Mouse (Mus musculus) megakaryocyte, adult 5-6 weeks (primary cell): ENCODE results near the gene Utp14a. TPM values are rescaled to one million over a fixed set of nuclear protein-coding genes. Genes with fewer than 3 reads are reported as not detected.
"Not testable (repeated sequence)": the region's sequence is repeated elsewhere in the genome, so short reads cannot be mapped to it uniquely, and the experiment has no call there.

Experiments used
- ATAC-seq: 2 replicates; pipeline ENCODE4 v1.8.0; 2016; ENCODE audit warnings: mild to moderate bottlenecking, inconsistent platforms; ENCODE audit not compliant: poor library complexity, severe bottlenecking
- total RNA-seq, 2 experiments: library from RNA; stranded (forward) in 1 of 2; stranded (reverse) in 1 of 2; fragments of 153-499, 151-499 nt in 1 of 2; fragments of 221-1000, 200-1000 nt in 1 of 2; gene quantifications; 2 replicates each; pipeline versions ENCODE4 v1.2.3 to v1.2.4; 2015 to 2017

The Utp14a gene
- total RNA-seq (2015) (24.4 and 28.7 TPM in 2 replicates), total RNA-seq (2017) (51.5 and 56.4 TPM in 2 replicates)

DNA sequence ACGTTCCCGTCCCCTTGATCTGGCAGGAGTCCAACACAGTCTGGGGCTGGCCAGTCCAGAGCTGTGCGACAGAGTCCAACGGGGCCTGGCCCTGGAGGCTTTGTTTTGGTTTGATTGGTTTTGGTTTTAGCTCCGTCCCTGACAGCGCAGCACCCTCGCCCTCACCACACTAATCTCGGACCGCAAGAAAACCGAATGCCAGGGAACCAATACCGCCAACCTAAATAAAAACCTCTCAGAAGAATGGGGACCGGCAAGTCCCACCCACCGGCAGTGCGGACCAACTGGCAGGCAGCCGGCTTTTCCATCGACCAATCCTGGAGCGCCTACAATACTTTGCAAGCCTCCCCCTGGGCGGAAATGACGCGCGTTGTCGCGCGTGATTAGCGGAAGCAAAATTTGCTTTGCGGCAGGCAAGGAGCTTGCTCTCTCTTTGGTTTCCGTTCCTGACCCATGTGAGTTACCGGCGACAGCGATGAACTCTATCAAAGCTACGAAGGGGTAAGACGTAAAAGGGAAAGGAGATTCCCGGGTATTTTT lies at the start of gene Utp14a:
Gene Utp14a (plus strand): TSS at position 395 of the 540 bp plus-strand sequence.
- peak; percentile 100 for ATAC-seq

DNA sequence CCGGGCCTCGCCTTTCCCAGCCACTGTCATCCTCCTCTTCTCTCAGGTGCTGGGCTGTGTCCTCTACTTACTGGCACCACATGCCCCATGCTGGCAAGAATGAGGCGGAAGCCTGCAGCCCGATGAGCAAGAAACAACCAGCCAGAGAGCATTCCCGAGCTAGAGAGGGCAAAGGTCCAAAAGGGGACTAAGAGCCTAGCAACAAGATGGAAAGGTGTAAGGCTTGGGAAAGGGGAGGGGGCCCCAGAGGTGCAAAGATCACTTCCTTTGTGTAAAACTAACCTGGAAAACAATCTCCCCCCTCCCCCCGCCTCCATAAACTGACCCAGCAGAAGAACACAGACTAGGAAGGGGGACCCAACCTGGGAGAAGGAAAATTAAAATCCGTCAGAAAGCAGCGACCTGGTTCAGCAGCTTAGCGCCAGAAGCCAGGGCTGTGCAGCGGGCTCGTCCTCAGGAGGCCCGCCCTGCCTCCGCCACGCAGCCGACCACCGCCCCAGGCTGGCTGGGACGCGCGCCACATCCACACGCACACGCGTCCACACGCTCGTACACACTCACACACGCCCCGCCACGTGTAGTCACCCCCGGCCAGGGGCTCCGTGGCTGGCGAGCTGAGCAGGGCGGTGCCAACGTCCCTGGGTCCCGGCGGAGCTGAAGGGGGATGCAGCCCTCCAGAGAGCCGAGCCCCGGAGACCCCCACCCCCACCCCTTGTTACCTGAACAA lies 48.7 kb upstream of the Utp14a start:
- peak; percentile 28; the same call in 1 of the 2 replicates for ATAC-seq

DNA sequence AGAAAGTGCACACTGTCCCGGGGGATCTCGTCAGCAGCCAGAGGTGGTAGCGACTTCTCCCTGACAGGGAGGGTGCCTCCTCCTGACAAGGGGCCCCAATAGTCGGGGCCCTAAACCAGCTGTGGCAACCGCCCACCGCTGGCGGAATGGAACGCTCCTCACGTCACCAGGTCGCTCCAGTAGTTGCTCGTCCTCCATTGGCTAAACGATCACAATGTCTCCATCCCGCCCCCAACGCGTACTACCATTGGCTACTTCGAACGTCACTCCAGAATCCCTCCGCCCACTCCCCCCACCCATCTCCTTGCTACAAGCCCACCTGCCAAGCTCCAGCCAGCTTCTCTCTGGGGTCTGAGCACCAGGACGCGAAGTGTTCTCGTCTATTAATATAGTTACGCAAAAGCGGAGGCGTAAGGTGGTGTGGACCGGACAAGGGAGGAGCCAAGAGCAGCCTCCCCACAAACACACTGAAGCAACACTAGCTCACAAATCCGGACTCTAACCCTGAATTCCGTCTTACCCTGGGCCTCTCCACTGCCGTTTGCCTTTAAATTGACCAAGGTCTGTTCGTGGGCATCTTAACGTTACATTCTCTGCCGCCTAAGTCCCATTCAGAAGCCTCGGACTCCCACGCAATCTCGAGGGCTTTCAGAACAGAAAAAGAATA lies 48.0 kb upstream of the Utp14a start, which contains the start of gene Zdhhc9:
Gene Zdhhc9 (minus strand): TSS at position 360 of the 667 bp plus-strand sequence.
- peak; percentile 98 for ATAC-seq

DNA sequence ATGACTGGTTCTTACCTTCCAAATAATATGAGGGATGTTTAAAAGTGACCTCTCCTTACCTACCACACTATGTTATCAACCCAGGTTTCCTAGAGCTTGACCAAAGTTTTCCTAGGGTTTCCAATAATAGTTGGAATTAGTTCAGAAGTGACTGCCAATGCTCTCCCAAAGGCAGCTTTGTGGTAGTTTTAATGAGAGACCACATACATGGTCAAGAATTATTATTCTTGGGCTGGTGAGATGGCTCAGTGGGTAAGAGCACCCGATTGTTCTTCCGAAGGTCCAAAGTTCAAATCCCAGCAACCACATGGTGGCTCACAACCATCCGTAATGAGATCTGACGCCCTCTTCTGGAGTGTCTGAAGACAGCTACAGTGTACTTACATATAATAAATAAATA lies 46.9 kb upstream of the Utp14a start:
- ATAC-seq, result not testable (repeated sequence)

DNA sequence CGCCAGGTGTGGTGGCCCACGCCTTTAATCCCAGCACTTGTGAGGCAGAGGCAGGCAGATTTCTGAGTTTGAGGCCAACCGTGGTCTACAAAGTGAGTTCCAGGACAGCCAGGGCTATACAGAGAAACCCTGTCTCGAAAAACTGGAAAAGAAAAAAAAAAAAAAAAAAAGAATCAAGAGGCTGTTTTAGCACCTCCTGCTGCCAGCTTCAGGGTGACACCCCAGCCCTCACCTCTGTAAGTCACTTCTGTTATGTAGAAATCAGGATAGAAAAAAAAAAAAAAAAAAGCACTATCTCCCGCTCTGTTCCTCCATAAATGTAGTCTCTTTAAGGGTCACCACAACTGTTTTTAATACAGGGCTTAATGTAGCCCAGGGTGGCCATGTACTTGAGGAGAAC lies 37.2 kb upstream of the Utp14a start:
- no peak for ATAC-seq

DNA sequence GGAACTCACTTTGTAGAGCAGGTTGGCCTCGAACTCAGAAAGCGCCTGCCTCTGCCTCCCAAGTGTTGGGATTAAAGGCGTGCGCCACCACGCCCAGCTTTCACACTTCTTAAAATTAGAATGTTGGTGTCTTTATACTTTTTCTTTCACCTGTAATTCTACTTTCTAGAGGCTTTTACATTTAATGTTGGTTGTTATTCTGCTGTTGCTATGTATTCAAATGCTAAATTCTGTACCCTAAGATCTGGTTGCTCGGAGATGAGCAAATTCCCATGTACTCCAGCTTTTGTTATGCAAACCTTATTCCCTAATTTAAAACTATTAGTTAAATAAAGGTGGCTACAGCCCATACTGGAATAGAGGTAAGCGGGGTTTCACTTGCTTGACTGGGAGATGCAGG lies 34.0 kb upstream of the Utp14a start:
- ATAC-seq, result no peak

DNA sequence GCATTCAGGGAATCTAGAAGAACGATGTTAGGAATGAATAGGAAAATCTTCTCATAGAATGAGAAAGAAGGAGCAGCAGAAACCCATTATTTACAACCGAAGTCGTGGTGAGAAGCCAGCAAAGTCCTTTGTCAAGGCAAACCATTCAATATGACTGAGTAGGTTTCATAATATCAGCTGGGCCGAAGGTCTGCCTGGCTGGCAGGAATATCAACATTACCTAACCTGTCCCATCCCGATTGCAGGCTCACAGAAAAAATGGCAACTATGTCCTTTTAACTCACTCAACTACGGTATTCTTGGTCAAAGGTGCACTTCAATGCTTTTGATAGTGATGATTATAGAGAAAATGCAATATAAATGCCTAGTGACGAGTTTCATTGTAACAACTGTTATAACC lies 30.4 kb upstream of the Utp14a start:
- ATAC-seq, result no peak

DNA sequence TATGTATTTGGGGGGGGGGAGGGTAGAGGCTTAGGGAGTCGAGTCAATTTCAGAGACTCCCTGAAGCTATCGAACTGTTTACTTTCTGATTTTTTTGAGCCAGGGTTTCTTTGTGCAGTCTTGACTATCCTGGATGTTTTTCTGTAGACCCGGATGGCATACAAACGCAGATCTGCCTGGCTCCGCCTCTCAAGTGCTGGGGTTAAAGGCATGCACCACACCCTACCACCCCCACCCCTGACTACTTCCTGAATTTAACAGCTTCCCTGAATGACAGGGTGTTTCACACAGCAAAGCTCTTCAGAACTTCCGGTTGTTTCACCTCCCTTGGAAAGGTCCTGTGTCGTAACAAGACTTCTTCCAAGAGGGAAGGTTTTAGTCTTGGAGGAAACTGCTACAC lies 22.2 kb upstream of the Utp14a start:
- ATAC-seq, result peak; percentile 100

DNA sequence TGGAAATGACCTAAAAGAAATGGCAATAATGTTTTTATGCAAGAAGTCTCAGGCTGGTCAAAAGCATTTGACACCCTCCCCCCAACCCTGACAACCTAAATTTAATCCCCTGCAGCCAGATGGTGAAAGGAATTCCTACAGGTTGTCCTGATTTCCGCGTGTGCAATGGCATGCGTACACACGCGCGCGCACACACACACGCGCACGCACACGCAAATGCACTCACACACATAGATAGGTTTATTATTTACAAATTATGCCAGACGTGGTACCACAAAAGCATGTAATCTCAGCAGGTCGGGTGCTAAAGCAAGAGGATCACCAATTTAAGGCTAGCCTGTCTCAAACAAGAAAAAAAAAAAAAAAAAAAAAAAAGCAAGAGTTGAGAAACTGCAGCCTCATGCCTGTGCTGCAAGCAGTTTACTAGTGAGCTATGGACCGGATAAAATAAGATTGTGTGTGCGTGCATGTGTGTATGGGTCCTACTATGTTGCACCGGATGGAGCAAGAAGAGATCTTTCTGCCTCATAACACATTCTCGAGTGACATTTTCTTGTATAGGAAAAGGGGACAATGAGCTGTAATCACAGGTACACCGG lies 733 bp upstream of the Utp14a start:
- peak; percentile 52 for ATAC-seq

DNA sequence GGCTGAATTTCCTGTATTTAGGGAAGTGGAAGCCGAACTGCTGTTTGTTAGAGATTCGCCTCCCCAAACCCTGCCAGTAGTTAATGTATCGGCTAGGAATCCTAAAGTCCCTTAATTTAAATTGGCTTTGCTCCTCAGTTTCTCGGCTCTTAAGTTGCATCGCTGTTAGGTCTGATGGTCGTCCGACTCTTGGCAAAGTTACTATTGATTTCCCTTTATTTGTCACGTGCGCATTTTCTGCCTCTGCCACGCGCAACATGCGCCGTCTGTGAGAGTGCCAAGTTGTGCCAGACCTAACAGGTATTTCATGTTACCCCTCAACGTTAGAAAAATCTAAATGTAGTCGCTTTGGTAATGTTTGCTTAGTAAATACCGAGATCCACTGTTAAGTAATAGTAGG lies 349 bp downstream of the Utp14a start:
- no peak for ATAC-seq

DNA sequence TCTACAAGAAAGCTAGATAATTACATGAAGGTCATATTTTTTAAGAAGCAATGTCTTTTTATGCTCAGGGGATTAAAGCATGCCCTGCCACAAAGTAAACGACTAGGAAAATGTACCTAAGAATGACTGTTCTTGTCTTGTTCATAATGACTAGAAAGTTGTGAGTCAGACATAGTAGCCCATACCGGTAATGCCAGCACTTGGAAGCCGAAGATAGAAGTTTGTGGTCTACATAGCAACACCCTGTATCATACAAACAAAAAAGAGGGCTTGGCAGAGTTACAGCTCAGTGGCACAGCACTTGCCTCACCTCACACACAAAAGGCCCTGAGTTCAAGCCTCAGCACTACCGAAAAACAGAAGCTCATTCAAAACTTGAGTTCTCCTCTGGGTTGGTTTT lies 15.0 kb downstream of the Utp14a start:
- ATAC-seq, result no peak

DNA sequence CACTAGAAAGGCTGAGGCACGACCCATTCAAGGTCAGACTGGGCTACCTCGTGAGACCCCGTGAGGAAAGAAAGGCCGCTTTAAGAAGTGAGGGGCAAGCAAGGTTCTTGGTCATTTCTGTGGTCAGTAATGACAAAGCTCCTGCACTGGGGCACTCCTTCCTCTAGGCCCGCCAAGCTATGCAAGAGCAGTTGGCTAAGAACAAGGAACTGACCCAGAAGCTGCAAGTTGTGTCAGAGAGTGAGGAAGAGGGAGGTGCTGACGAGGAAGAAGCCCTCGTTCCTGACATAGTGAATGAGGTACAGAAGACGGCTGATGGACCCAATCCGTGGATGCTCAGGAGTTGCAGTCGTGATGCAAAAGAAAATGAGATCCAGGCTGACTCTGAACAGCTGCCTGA lies 18.0 kb downstream of the Utp14a start:
- ATAC-seq, result peak; percentile 96

DNA sequence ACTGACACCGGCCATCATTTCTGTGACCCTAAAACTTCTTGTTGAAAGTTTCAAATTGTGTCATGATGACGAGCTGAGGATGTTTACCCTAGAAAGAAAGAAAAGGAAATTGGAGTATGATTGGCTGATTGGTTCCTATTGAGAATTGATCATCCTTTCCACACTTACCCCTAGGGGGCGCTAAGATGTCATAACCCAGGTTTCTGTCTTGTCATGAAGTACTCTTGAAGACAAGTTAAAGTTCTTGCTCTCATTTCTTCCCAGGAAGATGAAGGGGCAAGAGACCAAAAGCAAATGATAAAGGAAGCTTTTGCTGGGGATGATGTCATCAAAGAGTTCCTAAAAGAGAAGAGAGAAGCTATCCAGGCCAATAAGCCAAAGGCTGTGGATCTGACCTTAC lies 21.4 kb downstream of the Utp14a start:
- no peak for ATAC-seq

DNA sequence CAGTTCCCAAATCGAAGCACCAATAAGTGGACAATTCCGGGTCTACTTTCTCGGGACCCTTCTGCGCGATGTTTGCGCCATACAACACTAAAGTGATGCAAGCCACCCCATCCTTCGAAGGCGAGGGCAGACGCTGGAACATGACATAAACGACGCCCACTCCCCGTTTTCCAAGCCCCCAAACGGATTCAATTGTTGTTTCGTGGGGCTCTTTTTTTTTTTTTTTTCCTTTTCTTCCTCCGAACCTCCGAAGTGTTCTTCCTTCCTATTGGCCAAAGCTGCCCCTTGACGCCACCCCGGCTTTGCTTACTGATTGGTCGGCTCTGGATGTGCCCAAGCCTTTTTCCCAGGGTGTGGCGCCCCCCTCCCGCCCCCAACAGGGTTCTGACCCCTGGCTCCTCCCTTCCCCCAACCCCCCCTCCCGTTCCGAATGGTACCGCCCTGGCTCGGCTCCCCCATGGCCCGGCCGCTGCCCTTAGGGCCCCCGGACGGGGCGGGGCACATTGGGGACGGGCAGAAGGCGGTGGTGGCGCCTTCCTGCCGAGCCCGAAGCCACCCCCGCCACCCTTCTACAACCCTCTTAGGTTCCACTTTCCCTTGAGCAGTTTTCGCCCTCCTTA lies 27.8 kb downstream of the Utp14a start:
- ATAC-seq, result peak; percentile 76

DNA sequence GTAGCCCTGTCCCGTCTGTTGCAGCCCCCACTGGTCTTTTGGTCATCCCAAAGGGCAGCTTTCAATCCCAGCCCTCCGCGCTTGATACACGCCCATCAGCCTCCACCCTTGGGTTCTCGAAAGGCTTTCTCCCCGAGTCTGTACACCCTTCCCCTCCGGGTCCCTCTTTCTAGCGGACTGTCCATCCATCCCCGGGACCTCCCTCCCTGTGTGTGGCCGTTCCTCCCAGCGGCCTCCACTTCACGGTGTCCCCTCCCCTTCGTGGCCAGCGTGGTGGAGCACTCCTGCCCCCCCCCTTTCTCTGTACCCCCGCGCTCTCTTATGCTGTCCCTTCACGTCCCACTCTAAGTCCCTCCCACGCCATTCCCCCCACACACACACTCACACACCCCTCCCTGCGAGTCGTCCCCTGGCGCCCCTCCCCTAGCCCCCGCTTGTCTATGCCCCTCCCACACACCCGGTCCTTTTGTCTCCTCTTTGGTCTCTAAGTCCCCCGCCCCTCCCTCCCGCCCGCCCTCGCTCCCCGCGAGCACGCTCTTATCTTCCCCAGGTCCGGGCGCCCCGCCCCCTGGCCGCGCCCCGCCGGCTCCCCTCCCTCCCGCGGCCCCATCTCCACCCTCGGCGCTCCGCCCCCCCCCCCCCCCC lies 28.5 kb downstream of the Utp14a start:
- peak; percentile 77 for ATAC-seq

DNA sequence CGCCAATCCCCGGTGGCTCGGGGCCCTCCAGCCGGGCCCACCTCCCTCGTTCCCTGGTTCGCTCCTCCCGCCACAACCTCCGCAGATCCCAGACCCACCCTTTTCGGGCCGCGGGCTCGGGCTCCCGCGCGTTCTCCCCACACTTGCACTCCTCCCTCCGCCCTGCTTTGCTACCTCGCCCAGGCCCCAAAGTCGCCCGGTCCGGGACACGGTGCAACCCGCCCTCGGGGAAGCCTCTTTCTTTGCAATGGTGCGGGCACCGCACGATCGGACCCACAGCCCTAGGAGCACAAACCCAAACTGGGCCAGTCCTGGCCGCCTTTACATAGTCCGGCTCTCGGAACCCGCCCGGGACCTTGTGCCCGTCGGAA lies 29.0 kb downstream of the Utp14a start:
- ATAC-seq, result peak; percentile 26

DNA sequence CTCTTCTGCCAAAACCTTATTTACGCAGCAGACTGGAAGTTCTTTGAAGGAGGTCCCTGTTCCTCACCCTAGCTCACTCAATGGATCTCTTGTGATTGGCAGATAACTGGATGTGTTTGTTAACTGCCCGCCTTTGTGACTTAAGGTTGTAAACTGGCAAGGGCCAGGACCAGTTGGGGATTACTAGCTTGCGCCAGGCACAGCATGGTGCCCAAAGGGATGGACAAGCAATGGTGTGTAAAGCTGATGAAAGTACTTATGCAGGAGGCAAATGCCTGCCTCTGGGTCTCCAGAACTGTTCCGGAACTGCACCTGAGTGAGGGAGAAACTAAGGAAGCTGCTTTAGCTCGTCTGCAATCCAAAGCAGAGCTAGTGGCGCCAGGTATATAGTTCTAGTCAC lies 29.8 kb downstream of the Utp14a start:
- no peak for ATAC-seq

DNA sequence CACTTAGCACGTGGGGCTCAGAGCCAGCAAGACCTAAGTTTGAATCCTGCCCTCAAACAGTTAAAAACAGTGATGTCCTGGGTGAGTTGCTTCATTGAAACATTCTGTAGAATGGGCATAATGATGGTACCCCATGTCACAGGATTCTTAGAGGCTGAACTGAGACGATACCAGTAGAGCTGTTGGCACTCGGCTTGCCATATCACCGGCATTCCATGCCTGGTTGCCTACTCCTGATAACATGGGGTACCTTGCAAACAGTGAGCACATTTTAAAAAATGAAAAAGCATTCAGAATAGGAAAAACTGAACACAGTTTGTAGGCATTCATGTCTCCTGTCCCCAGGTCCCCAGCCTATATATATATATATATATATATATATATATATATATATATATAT lies 31.3 kb downstream of the Utp14a start:
- no peak for ATAC-seq

DNA sequence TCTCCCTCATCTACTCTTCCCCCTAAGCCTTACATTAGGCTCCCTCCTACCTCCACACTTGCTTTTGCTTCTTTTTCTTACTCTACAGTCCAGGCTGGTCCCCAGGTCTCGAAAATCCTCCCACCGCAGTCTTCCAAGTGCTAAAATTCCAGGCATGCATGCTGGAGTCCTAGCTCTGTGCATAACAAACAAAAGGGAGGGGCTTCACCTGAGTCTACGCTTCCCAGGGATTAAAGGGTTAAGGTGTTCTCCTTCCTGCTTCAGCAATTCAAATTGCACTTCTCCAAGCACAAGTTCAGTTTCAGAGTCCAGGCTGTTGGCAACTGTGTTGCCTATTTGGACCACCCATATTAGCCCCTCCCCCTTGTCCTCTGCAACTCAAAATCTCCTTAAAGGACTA lies 34.8 kb downstream of the Utp14a start:
- ATAC-seq, result no peak

DNA sequence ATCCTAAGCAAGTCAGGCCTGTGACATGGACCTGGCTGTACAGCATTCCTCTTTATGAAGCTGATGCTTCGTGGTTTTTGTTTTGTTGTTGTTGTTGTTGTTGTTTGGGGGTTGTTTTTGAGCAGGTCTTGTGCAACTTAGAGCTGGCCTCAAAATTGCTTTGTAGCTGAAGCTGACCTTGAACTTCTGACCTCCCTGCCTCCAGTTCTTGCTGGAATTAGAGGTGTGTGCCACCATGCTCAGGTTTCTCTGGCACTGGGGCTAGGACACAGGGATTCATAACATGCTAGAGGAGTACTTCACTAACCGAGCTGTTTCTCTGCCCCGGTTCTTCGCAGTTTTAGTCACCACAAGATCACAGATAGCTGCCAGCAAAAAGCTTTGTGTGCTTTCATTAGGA lies 48.7 kb downstream of the Utp14a start:
- no peak for ATAC-seq
